Mouse (Mus musculus) ES-E14 (cell line): Measurements from ENCODE around the gene Irx6. TPM values are rescaled to one million over a fixed set of nuclear protein-coding genes. Genes with fewer than 3 reads are reported as not detected.

ENCODE experiments used
- DNase-seq: peaks from one replicate; pipeline ENCODE4 v3.0.0-alpha.2; 2013; ENCODE audit warnings: low read depth, low spot score
- H3K27ac ChIP-seq: 2 replicates; pipeline ENCODE4 v1.5.1; 2012; ENCODE audit warnings: low read depth, mild to moderate bottlenecking, low read length, moderate library complexity, mixed read lengths; ENCODE audit not compliant: poor library complexity, insufficient read depth, severe bottlenecking
- H3K36me3 ChIP-seq: 2 replicates; pipeline ENCODE4 v1.6.1; 2012; ENCODE audit warnings: mild to moderate bottlenecking, low read length, moderate library complexity, mixed read lengths; ENCODE audit not compliant: control insufficient read depth, poor library complexity, insufficient read depth, severe bottlenecking
- H3K4me1 ChIP-seq, 2 experiments: fragments of 150-350 bp in 1 of 2; sonication (generic) in 1 of 2; 2 replicates each; pipeline ENCODE4 v1.6.1; 2012; ENCODE audit warnings: low read length in 2 of 2, mild to moderate bottlenecking in 1 of 2, mixed read lengths in 1 of 2; ENCODE audit not compliant: control insufficient read depth in 2 of 2, insufficient read depth in 2 of 2, poor library complexity in 1 of 2
- H3K4me3 ChIP-seq, 2 experiments: fragments of 150-350 bp in 1 of 2; sonication (generic) in 1 of 2; 2 replicates each; pipeline ENCODE4 v1.5.1; 2012; ENCODE audit warnings: low read length in 2 of 2, low read depth in 1 of 2, mild to moderate bottlenecking in 1 of 2, mixed read lengths in 1 of 2; ENCODE audit not compliant: insufficient read depth in 1 of 2, poor library complexity in 1 of 2, severe bottlenecking in 1 of 2
- H3K9ac ChIP-seq: 2 replicates; pipeline ENCODE4 v1.6.1; 2012; ENCODE audit warnings: low read depth, mild to moderate bottlenecking, low read length, mixed read lengths; ENCODE audit not compliant: poor library complexity, insufficient read depth, severe bottlenecking
- H3K9me3 ChIP-seq: fragments of 150-350 bp; sonication (generic); 2 replicates; pipeline ENCODE4 v1.6.1; 2012; ENCODE audit warnings: low read depth, mild to moderate bottlenecking, low read length; ENCODE audit not compliant: control insufficient read depth, insufficient read depth
- CHD2 ChIP-seq: IDR thresholded peaks from 2 replicates; pipeline ENCODE4 v1.6.1; 2014; ENCODE audit warnings: mild to moderate bottlenecking, low read depth, low read length, inconsistent platforms
- HCFC1 ChIP-seq: IDR thresholded peaks from 2 replicates; pipeline ENCODE4 v1.6.1; 2012; ENCODE audit warnings: low read length, inconsistent platforms, borderline replicate concordance; ENCODE audit not compliant: insufficient read depth
- MAFK ChIP-seq: IDR thresholded peaks from 2 replicates; pipeline ENCODE4 v1.6.1; 2014; ENCODE audit warnings: mild to moderate bottlenecking, low read depth, low read length, inconsistent platforms; ENCODE audit not compliant: insufficient read depth
- ZC3H11A ChIP-seq: IDR thresholded peaks from 2 replicates; pipeline ENCODE4 v1.6.1; 2012; ENCODE audit warnings: low read depth, mild to moderate bottlenecking, inconsistent platforms, low read length, borderline replicate concordance
- ZNF384 ChIP-seq: IDR thresholded peaks from 2 replicates; pipeline ENCODE4 v1.6.1; 2012; ENCODE audit warnings: low read depth, low read length, inconsistent platforms
- in situ Hi-C, 2 experiments: fragments of 600-800 bp; cut with MboI; formaldehyde crosslinking; loops; one replicate each; pipeline ENCODE4 v1.15.1; 2025; ENCODE audit warnings: low sequenced_read_pairs in 2 of 2, inconsistent platforms in 1 of 2; ENCODE audit not compliant: unreplicated experiment in 2 of 2
- total RNA-seq: library from RNA; depleted of rRNA; stranded (reverse); fragments of 300-350 nt; gene quantifications from 2 replicates; pipeline ENCODE4 v1.2.3, GENCODE M21; 2012; rRNA removed

Irx6 gene
- total RNA-seq, 1 experiment: not detected

DNA sequence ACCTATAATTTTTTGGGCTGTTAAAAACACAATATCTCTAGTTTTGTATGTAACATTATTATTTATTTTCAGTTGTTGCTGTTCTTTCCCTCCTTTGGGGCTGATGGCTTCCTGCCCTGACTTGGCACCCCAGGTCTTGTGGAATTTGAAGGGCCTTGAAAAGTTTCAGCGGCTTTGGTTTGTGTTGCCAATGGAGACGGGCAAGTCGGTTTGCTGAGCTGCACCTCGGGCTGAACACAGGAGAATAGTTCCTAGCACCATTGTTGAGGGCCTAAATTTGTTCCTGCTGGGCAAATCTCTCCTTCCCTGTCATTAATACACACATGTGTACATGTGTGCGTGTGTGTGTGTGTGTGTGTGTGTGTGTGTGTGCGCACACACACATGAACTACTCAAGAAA, 49.2 kb downstream of the Irx6 start:
- no peak for TF ChIP-seq ZNF384
- no peak for TF ChIP-seq CHD2
- no peak for TF ChIP-seq HCFC1
- TF ChIP-seq MAFK: no peak
- no peak for TF ChIP-seq ZC3H11A
- in situ Hi-C loops: no loop called here
- Histone ChIP-seq H3K36me3 (no peaks in the 10 kb centered on the region), H3K9me3 (no peaks in the 10 kb centered on the region), H3K9ac (no peak overlapping the region), H3K4me3 (no peak overlapping the region), H3K4me1 (peaks cover 0 to 2% of the 10 kb centered on the region in 2 experiments; a peak in 1 of 4 replicates), H3K27ac (no peak overlapping the region)
- no peak for DNase-seq

DNA sequence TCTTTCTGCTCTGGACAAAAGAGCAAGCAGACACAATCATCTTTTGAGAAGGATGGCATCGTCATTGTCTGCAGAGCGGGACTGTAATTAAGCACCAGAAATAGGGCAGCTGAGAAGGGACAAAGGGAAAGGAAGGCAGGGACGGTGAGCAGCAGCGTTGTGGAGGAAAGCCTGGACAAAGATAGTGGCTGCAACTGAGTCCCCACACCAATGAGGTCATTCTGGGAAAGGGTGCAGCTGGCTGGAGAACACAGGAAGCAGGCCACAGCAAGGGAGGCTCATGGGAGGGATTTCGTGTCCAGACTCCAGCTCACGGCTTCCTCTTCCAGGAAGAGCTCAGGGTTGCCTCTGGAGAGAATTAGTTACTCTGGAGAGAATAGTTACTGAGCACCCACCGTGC, 49.9 kb downstream of the Irx6 start:
- in situ Hi-C loops: no loop called here
- DNase-seq: no peak
- H3K4me1 ChIP-seq: peaks cover 0 to 2% of the 10 kb centered on the region in 2 experiments; a peak in 1 of 4 replicates
- no peak overlapping the region for H3K4me3 ChIP-seq
- TF ChIP-seq CHD2 (no peak), ZNF384 (no peak), MAFK (no peak), ZC3H11A (no peak), HCFC1 (no peak)
- H3K36me3 ChIP-seq: no peaks in the 10 kb centered on the region
- H3K9ac ChIP-seq: no peak overlapping the region
- H3K9me3 ChIP-seq: no peaks in the 10 kb centered on the region
- no peak overlapping the region for H3K27ac ChIP-seq

DNA sequence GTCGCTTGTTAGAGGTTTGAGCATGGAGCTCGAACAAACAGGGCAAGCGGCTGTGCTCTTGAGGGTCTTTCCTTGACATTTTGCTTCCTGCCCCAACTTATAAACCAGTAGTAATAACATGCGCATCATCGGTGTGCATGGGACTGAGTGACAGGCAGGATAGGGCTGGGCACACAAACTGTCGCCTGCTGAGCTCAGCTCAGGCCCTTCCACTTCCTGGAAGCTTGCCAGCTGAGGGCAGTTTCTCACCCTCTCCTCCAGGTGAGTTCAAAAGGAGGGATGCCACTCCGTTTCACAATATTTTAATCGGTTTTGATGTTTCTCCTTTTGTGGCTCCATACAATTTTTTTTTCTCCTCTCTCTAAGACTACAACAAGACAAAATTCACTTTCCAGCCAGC, 50.3 kb downstream of the Irx6 start:
- in situ Hi-C loops: no loop called here
- no peak for DNase-seq
- Histone ChIP-seq H3K9ac (no peak overlapping the region), H3K4me3 (no peak overlapping the region), H3K9me3 (no peaks in the 10 kb centered on the region), H3K27ac (no peak overlapping the region), H3K36me3 (no peaks in the 10 kb centered on the region), H3K4me1 (peaks cover 0 to 2% of the 10 kb centered on the region in 2 experiments; a peak in 1 of 4 replicates)
- TF ChIP-seq ZC3H11A (no peak), ZNF384 (no peak), MAFK (no peak), CHD2 (no peak), HCFC1 (no peak)

Other genes starting within 250 kb of the Irx6 start
- gene Mmp2, start 153.0 kb downstream of the Irx6 start, total RNA-seq: 36.9 and 54.8 TPM in 2 replicates
- 1.8 and 2.5 TPM in 2 replicates for gene Lpcat2, start 181.1 kb downstream of the Irx6 start, total RNA-seq
- gene Capns2, start 227.1 kb downstream of the Irx6 start, total RNA-seq: 0.67 and 0.85 TPM in 2 replicates